Mouse (Mus musculus) T-helper 17 cell (primary cell): ENCODE data around the gene Pfdn6.
"Not testable (repeated sequence)": the region's sequence is repeated elsewhere in the genome, so short reads cannot be mapped to it uniquely, and the experiment has no call there.

Experiments
- in situ Hi-C, 2 experiments: fragments of 300-600 bp; cut with MboI, MseI; formaldehyde crosslinking; loops; 1 replicate in 1 of 2; 2 replicates in 1 of 2; pipeline ENCODE4 v1.15.1; 2025; ENCODE audit warnings: high pct_unique_total_duplicates in 2 of 2

Gene Pfdn6

GRCm38 (mm10) chr17:33901653-33902052 is 38.5 kb downstream of the Pfdn6 start:
- in situ Hi-C loops, result loop anchor here in 1 of 2 experiments (25.0 kb wide), 1 partner anchor 936 kb away; the partner anchor contains the start of genes Dxo and Stk19

- in situ Hi-C loops, result loop anchor here in 1 of 2 experiments (25.0 kb wide), 1 partner anchor 936 kb away; the partner anchor contains the start of genes Dxo and Stk19
Measured at GRCm38 (mm10) chr17:33900989-33901314, 39.2 kb downstream of the Pfdn6 start.

GRCm38 (mm10) chr17:33900281-33900988 is 39.7 kb downstream of the Pfdn6 start:
- in situ Hi-C loops, result loop anchor here in 1 of 2 experiments (25.0 kb wide), 1 partner anchor 937 kb away; the partner anchor contains the start of genes Dxo and Stk19

GRCm38 (mm10) chr17:33899642-33900041 is 40.5 kb downstream of the Pfdn6 start:
- in situ Hi-C loops, result loop anchor here in 1 of 2 experiments (25.0 kb wide), 1 partner anchor 938 kb away; the partner anchor contains the start of genes Dxo and Stk19

- in situ Hi-C loops, result not testable (repeated sequence)
Measured at GRCm38 (mm10) chr17:33898193-33898592, 42.0 kb downstream of the Pfdn6 start.

GRCm38 (mm10) chr17:33897114-33897794 is 42.9 kb downstream of the Pfdn6 start:
- in situ Hi-C loops, result no loop called here

GRCm38 (mm10) chr17:33893011-33893410 is 47.1 kb downstream of the Pfdn6 start:
- in situ Hi-C loops, result loop anchor here in 1 of 2 experiments (5.0 kb wide), 2 partner anchors 51 to 1571 kb away; partner anchors contain the start of genes Akap8 and Cd320

- in situ Hi-C loops, result loop anchor here in 1 of 2 experiments (5.0 kb wide), 2 partner anchors 50 to 1570 kb away; partner anchors contain the start of genes Akap8 and Cd320
Measured at GRCm38 (mm10) chr17:33892429-33892828, 47.7 kb downstream of the Pfdn6 start.

GRCm38 (mm10) chr17:33891892-33892291 is 48.3 kb downstream of the Pfdn6 start:
- in situ Hi-C loops, result loop anchor here in 1 of 2 experiments (5.0 kb wide), 2 partner anchors 50 to 1570 kb away; partner anchors contain the start of genes Akap8 and Cd320

- in situ Hi-C loops, result loop anchor here in 1 of 2 experiments (5.0 kb wide), 2 partner anchors 49 to 1569 kb away; partner anchors contain the start of genes Akap8 and Cd320
Measured at GRCm38 (mm10) chr17:33891357-33891756, 48.8 kb downstream of the Pfdn6 start.

GRCm38 (mm10) chr17:33890533-33891059 is 49.5 kb downstream of the Pfdn6 start, which contains the start of gene Kifc1:
Kifc1 (minus strand) TSS chr17:33890661.
- in situ Hi-C loops, result loop anchor here in 1 of 2 experiments (5.0 kb wide), 2 partner anchors 48 to 1568 kb away; partner anchors contain the start of genes Akap8 and Cd320

GRCm38 (mm10) chr17:33889941-33890532 is 50.1 kb downstream of the Pfdn6 start:
- in situ Hi-C loops, result loop anchor here in 1 of 2 experiments (5.0 kb wide), 2 partner anchors 48 to 1568 kb away; partner anchors contain the start of genes Akap8 and Cd320
